19 mouse cellular contexts compared by ENCODE assay signal in the genomic region with DNA sequence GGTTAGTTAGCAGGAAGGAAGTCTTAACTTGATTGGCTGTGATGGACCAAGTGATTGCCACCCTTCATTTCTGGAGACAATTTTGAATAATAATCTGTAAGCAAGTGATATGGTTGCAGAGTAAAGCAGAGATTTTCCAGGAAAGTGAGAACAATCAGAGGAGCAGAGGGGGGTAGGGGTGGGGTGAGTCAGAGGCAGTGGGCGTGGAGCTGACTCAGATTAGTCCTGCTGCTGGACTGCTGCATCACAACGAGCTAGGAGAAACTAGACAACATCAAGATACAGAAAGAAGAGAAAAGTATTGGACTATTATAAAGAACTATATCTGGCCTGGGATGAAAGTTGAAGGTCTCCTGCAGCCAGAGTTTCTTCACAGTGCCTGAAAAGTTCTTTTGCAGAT. TPM values are rescaled to one million over a fixed set of nuclear protein-coding genes. Genes with fewer than 3 reads are reported as not detected.
DNase-seq lines count a peak whose midpoint lies in the region; ATAC-seq lines count a peak whose summit lies in the region.
"Had no signal": no experiment of that assay in that cellular context is flagged by ENCODE, and none has a peak within 500 bp of the region (broad histone marks: within the 10 kb centered on the region; RNA-seq: fewer than 3 reads in every experiment).

No protein-coding gene starts in this region.

- H3K27me3 ChIP-seq in heart, embryonic 11.5 days (ENCODE audit: control insufficient read depth, insufficient read depth, low read length) = no peaks in the 10 kb centered on the region
- H3K27me3 ChIP-seq: embryonic facial prominence, embryonic 15.5 days; forebrain, embryonic 12.5 days; heart, embryonic 12.5 days; midbrain, embryonic 15.5 days had no signal

- no peak overlapping the region for H3K27ac ChIP-seq in heart, embryonic 11.5 days (ENCODE audit: low read depth, low read length)
- H3K27ac ChIP-seq: embryonic facial prominence, embryonic 15.5 days; forebrain, embryonic 12.5 days; hindbrain, embryonic 10.5 days; midbrain, embryonic 15.5 days had no signal

- H3K4me2 ChIP-seq in heart, embryonic 11.5 days = no peak overlapping the region
- H3K4me2 ChIP-seq: embryonic facial prominence, embryonic 15.5 days; forebrain, embryonic 12.5 days; heart, embryonic 12.5 days; midbrain, embryonic 15.5 days had no signal

- ATAC-seq in heart, embryonic 11.5 days (replicated peaks; ENCODE audit: insufficient number of reproducible peaks, low FRiP score, low TSS enrichment) = no peak
- ATAC-seq: intestine, embryonic 16.5 days; liver, postnatal 0 days; midbrain, embryonic 15.5 days had no signal

- DNase-seq in layer of hippocampus, adult 11-12 months (ENCODE audit: low spot score) = peak; percentile 42
- no peak for DNase-seq in layer of hippocampus, postnatal 10 days (ENCODE audit: low spot score in 2 of 2)
- peak; percentile 82 for DNase-seq in 3T3-L1 (ENCODE audit: low read depth, low spot score)
- peak; percentile 25 for DNase-seq in R1 (ENCODE audit: low read depth, low spot score)
- DNase-seq in layer of hippocampus, adult 9-11 months = peak; percentile 69
- no peak for DNase-seq in lung, postnatal 25 days (ENCODE audit: low spot score)
- no peak for DNase-seq in yolk sac, embryonic 10.5 days (ENCODE audit: low spot score)
- DNase-seq: cerebellum, adult 11 months; gastrocnemius, postnatal 10 days; kidney, postnatal 10 days; liver, postnatal 0 days had no signal

- H3K4me1 ChIP-seq in heart, embryonic 11.5 days (ENCODE audit: control insufficient read depth, insufficient read depth, low read length) = no peaks in the 10 kb centered on the region
- H3K4me1 ChIP-seq: embryonic facial prominence, embryonic 15.5 days; forebrain, embryonic 12.5 days; heart, embryonic 12.5 days; hindbrain, embryonic 10.5 days; midbrain, embryonic 15.5 days had no signal

- no peak overlapping the region for H3K4me3 ChIP-seq in heart, embryonic 11.5 days (ENCODE audit: low read depth, low read length)
- H3K4me3 ChIP-seq: embryonic facial prominence, embryonic 15.5 days; forebrain, embryonic 12.5 days; heart, embryonic 12.5 days; hindbrain, embryonic 10.5 days; midbrain, embryonic 15.5 days had no signal

- H3K9ac ChIP-seq in heart, embryonic 11.5 days (ENCODE audit: low read depth, low read length) = no peak overlapping the region
- H3K9ac ChIP-seq: embryonic facial prominence, embryonic 15.5 days; forebrain, embryonic 12.5 days; heart, embryonic 12.5 days; liver, postnatal 0 days; midbrain, embryonic 15.5 days had no signal

- 45% methylated on average over 2 of the region's 2 CpGs for WGBS in heart, embryonic 11.5 days (ENCODE audit: insufficient replicate concordance)

- no peaks in the 10 kb centered on the region for H3K9me3 ChIP-seq in heart, embryonic 11.5 days (replicated peaks; ENCODE audit: control insufficient read depth, low read length)
- H3K9me3 ChIP-seq: embryonic facial prominence, embryonic 15.5 days; forebrain, embryonic 12.5 days; heart, embryonic 12.5 days; hindbrain, embryonic 10.5 days; midbrain, embryonic 15.5 days had no signal

- no peaks in the 10 kb centered on the region for H3K36me3 ChIP-seq in heart, embryonic 11.5 days (ENCODE audit: control insufficient read depth, insufficient read depth, low read length)
- H3K36me3 ChIP-seq: embryonic facial prominence, embryonic 15.5 days; heart, embryonic 12.5 days had no signal

RNA-seq across cellular contexts. Expression of a gene that starts 20.8 kb away (rescaled TPM):
- total RNA-seq in layer of hippocampus, postnatal 10 days (2021) = 10 to 100 TPM; 20.5 to 36.9 TPM
- not detected in 2 replicates for polyA plus RNA-seq in heart, embryonic 11.5 days (2014; fragmentation: Nextera tagmentation; extraction: Ambion mirVana)
- polyA plus RNA-seq: heart, embryonic 12.5 days; limb, embryonic 14.5 days; liver, postnatal 0 days had no signal

RNA-seq across cellular contexts. Expression of a gene that starts 33.4 kb away (rescaled TPM):
- 10 to 100 TPM; 93.0 to 95.5 TPM for total RNA-seq in layer of hippocampus, postnatal 10 days (2021)
- 0.34 and 0.35 TPM in 2 replicates for polyA plus RNA-seq in heart, embryonic 11.5 days (2014; fragmentation: Nextera tagmentation; extraction: Ambion mirVana)
- polyA plus RNA-seq: liver, postnatal 0 days had no signal

RNA-seq across cellular contexts. Expression of a gene that starts 34.4 kb away (rescaled TPM):
- total RNA-seq in layer of hippocampus, postnatal 10 days (2021) = 100 to 1,000 TPM; 171 to 188 TPM
- 0.73 and 1.3 TPM in 2 replicates for polyA plus RNA-seq in heart, embryonic 11.5 days (2014; fragmentation: Nextera tagmentation; extraction: Ambion mirVana)
- polyA plus RNA-seq: liver, postnatal 0 days had no signal

Comparison
In these comparisons a context has a peak if more than half of its experiments do, and no peak if none do; other contexts are left out.
1. DNase-seq: peak in layer of hippocampus, adult 11-12 months (single experiment), 3T3-L1 (single experiment), R1 (single experiment) and layer of hippocampus, adult 9-11 months (single experiment); none in layer of hippocampus, postnatal 10 days (0 of 2), lung, postnatal 25 days (single experiment) and yolk sac, embryonic 10.5 days (single experiment).